Mouse (Mus musculus): ENCODE data around the gene Wnk1.
"Not testable (repeated sequence)": the region's sequence is repeated elsewhere in the genome, so short reads cannot be mapped to it uniquely, and the experiment has no call there.

Gene Wnk1

GRCm38 (mm10) chr6:120038366-120039255 is at the start of gene Wnk1:
Wnk1 (minus strand) TSS chr6:120038672.
- in situ Hi-C loops (cut with MboI; ENCODE audit: unreplicated experiment in 2 of 2) = loop anchor here (5.0 to 10.0 kb wide), 3 partner anchors 114 to 554 kb away; no protein-coding TSS in a partner anchor

GRCm38 (mm10) chr6:120087041-120087440 is 48.6 kb upstream of the Wnk1 start:
- in situ Hi-C loops (cut with MboI; ENCODE audit: unreplicated experiment in 2 of 2) = not testable (repeated sequence)

GRCm38 (mm10) chr6:120085832-120086231 is 47.4 kb upstream of the Wnk1 start:
- in situ Hi-C loops (cut with MboI; ENCODE audit: unreplicated experiment in 2 of 2) = no loop called here

GRCm38 (mm10) chr6:120084983-120085382 is 46.5 kb upstream of the Wnk1 start:
- in situ Hi-C loops (cut with MboI; ENCODE audit: unreplicated experiment in 2 of 2) = loop anchor here in 1 of 2 experiments (5.0 kb wide), 1 partner anchor 43 kb away; no protein-coding TSS in a partner anchor

GRCm38 (mm10) chr6:120083442-120083841 is 45.0 kb upstream of the Wnk1 start:
- in situ Hi-C loops (cut with MboI; ENCODE audit: unreplicated experiment in 2 of 2) = loop anchor here in 1 of 2 experiments (5.0 kb wide), 1 partner anchor 41 kb away; no protein-coding TSS in a partner anchor

GRCm38 (mm10) chr6:120082951-120083411 is 44.5 kb upstream of the Wnk1 start:
- in situ Hi-C loops (cut with MboI; ENCODE audit: unreplicated experiment in 2 of 2) = loop anchor here in 1 of 2 experiments (5.0 kb wide), 1 partner anchor 41 kb away; no protein-coding TSS in a partner anchor

- in situ Hi-C loops (cut with MboI; ENCODE audit: unreplicated experiment in 2 of 2) = loop anchor here in 1 of 2 experiments (5.0 kb wide), 1 partner anchor 40 kb away; no protein-coding TSS in a partner anchor
Measured at GRCm38 (mm10) chr6:120082251-120082950, 43.9 kb upstream of the Wnk1 start.

- in situ Hi-C loops (cut with MboI; ENCODE audit: unreplicated experiment in 2 of 2) = loop anchor here in 1 of 2 experiments (5.0 kb wide), 1 partner anchor 39 kb away; no protein-coding TSS in a partner anchor
Measured at GRCm38 (mm10) chr6:120081516-120081915, 43.0 kb upstream of the Wnk1 start.

GRCm38 (mm10) chr6:120079547-120079946 is 41.1 kb upstream of the Wnk1 start:
- in situ Hi-C loops (cut with MboI; ENCODE audit: unreplicated experiment in 2 of 2) = no loop called here

- in situ Hi-C loops (cut with MboI; ENCODE audit: unreplicated experiment in 2 of 2) = no loop called here
Measured at GRCm38 (mm10) chr6:120076619-120077450, 38.4 kb upstream of the Wnk1 start.

GRCm38 (mm10) chr6:120072630-120073029 is 34.2 kb upstream of the Wnk1 start:
- in situ Hi-C loops (cut with MboI; ENCODE audit: unreplicated experiment in 2 of 2) = no loop called here

GRCm38 (mm10) chr6:120069546-120069945 is 31.1 kb upstream of the Wnk1 start:
- in situ Hi-C loops (cut with MboI; ENCODE audit: unreplicated experiment in 2 of 2) = no loop called here

- in situ Hi-C loops (cut with MboI; ENCODE audit: unreplicated experiment in 2 of 2) = no loop called here
Measured at GRCm38 (mm10) chr6:120065552-120066177, 27.2 kb upstream of the Wnk1 start.

GRCm38 (mm10) chr6:120064627-120065026 is 26.2 kb upstream of the Wnk1 start:
- in situ Hi-C loops (cut with MboI; ENCODE audit: unreplicated experiment in 2 of 2) = no loop called here

GRCm38 (mm10) chr6:120062934-120063333 is 24.5 kb upstream of the Wnk1 start:
- in situ Hi-C loops (cut with MboI; ENCODE audit: unreplicated experiment in 2 of 2) = no loop called here

- in situ Hi-C loops (cut with MboI; ENCODE audit: unreplicated experiment in 2 of 2) = loop anchor here in 1 of 2 experiments (5.0 kb wide), 1 partner anchor 56 kb away; no protein-coding TSS in a partner anchor
Measured at GRCm38 (mm10) chr6:120055666-120056540, 17.4 kb upstream of the Wnk1 start.

- in situ Hi-C loops (cut with MboI; ENCODE audit: unreplicated experiment in 2 of 2) = no loop called here
Measured at GRCm38 (mm10) chr6:120054412-120054811, 15.9 kb upstream of the Wnk1 start.

- in situ Hi-C loops (cut with MboI; ENCODE audit: unreplicated experiment in 2 of 2) = no loop called here
Measured at GRCm38 (mm10) chr6:120047705-120048292, 9.3 kb upstream of the Wnk1 start.

All from v-Abl transformed pro-B cells (cell line).